Mouse (Mus musculus): ENCODE measurements around the gene Sdk1. TPM values are rescaled to one million over a fixed set of nuclear protein-coding genes. Genes with fewer than 3 reads are reported as not detected.

The Sdk1 gene
- polyA plus RNA-seq, 1 experiment from 2014 or later, result 1.3 TPM

DNA sequence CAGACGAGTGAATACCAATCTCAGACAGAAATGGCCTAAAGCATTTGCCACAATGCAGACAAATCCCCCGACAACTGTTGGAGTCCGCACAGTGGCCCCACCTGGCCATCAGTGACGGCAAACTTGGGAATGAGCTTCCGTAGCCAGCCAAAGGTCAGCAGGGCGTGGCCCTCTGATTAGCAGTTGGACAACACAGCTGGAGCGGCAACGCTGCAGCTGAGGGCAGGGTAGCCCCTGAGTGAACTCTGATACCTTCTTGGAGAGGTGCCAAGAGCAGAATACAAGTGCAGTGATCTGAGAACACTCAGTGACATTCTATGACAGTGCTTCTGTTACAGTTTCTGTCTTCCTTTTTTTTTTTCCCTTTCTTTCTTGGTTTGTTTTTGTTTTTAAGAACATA is 610.9 kb downstream of the Sdk1 start:
- Histone ChIP-seq H3K27me3 (replicated peaks; ENCODE audit: control insufficient read depth, insufficient read depth, low read length) (no peaks in the 10 kb centered on the region), H3K4me3 (replicated peaks; ENCODE audit: low read length) (no peak overlapping the region), H3K27ac (ENCODE audit: low read length) (no peak overlapping the region), H3K4me2 (ENCODE audit: low read length) (no peak overlapping the region), H3K36me3 (ENCODE audit: control insufficient read depth, insufficient read depth) (no peaks in the 10 kb centered on the region), H3K9me3 (ENCODE audit: control insufficient read depth, low read length) (no peaks in the 10 kb centered on the region), H3K4me1 (replicated peaks; ENCODE audit: control insufficient read depth, insufficient read depth, low read length) (no peaks in the 10 kb centered on the region; the same call in 1 of the 2 replicates), H3K9ac (replicated peaks; ENCODE audit: low read depth, low read length) (no peak overlapping the region)
- 54% methylated on average over 8 of the region's 8 CpGs for WGBS
- ATAC-seq, result no peak

GRCm38 (mm10) chr5:141856447-141856846 is 615.2 kb downstream of the Sdk1 start:
- H3K36me3 ChIP-seq (ENCODE audit: control insufficient read depth, insufficient read depth), result no peaks in the 10 kb centered on the region
- ATAC-seq, result no peak
- no peak overlapping the region for H3K4me3 ChIP-seq (replicated peaks; ENCODE audit: low read length)
- H3K9ac ChIP-seq (replicated peaks; ENCODE audit: low read depth, low read length), result no peak overlapping the region
- H3K27me3 ChIP-seq (replicated peaks; ENCODE audit: control insufficient read depth, insufficient read depth, low read length), result no peaks in the 10 kb centered on the region
- peaks cover 3% of the 10 kb centered on the region; the same call in 1 of the 2 replicates for H3K4me1 ChIP-seq (replicated peaks; ENCODE audit: control insufficient read depth, insufficient read depth, low read length)
- no peaks in the 10 kb centered on the region for H3K9me3 ChIP-seq (ENCODE audit: control insufficient read depth, low read length)
- H3K4me2 ChIP-seq (ENCODE audit: low read length), result no peak overlapping the region
- WGBS, result 87% methylated on average over 2 of the region's 2 CpGs
- H3K27ac ChIP-seq (ENCODE audit: low read length), result no peak overlapping the region

DNA sequence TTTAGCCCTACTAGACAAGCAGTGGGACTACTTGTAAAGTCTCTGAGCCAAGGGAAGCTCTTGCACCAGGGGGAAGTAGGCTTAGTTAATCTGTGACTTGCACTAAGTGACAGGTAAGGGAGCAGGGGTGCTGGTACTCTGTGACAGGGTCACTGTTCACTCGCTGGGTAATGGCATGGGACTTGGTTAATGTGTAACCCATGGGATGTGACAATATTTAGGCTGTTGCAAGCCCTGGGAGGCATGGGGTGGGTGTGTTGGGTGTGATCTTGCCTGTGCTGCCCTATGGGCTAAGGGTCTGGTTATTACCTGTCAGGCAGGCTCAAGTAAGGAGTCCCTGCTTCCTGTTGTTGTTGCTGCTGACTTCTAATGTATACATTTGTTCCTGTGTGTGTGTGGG is 616.5 kb downstream of the Sdk1 start:
- 94% methylated on average over 1 of the region's 1 CpGs for WGBS
- no peak overlapping the region for H3K9ac ChIP-seq (replicated peaks; ENCODE audit: low read depth, low read length)
- H3K27ac ChIP-seq (ENCODE audit: low read length), result no peak overlapping the region
- no peak overlapping the region for H3K4me2 ChIP-seq (ENCODE audit: low read length)
- no peaks in the 10 kb centered on the region for H3K9me3 ChIP-seq (ENCODE audit: control insufficient read depth, low read length)
- 0 out of 2 replicates have a peak, but pooled peaks cover 3% of the 10 kb centered on the region for H3K4me1 ChIP-seq (replicated peaks; ENCODE audit: control insufficient read depth, insufficient read depth, low read length)
- no peak overlapping the region for H3K4me3 ChIP-seq (replicated peaks; ENCODE audit: low read length)
- ATAC-seq, result no peak
- no peaks in the 10 kb centered on the region for H3K36me3 ChIP-seq (ENCODE audit: control insufficient read depth, insufficient read depth)
- no peaks in the 10 kb centered on the region for H3K27me3 ChIP-seq (replicated peaks; ENCODE audit: control insufficient read depth, insufficient read depth, low read length)

GRCm38 (mm10) chr5:141858406-141859160 is 617.3 kb downstream of the Sdk1 start:
- no peak overlapping the region for H3K27ac ChIP-seq (ENCODE audit: low read length)
- WGBS, result 14% methylated on average over 8 of the region's 8 CpGs

DNA sequence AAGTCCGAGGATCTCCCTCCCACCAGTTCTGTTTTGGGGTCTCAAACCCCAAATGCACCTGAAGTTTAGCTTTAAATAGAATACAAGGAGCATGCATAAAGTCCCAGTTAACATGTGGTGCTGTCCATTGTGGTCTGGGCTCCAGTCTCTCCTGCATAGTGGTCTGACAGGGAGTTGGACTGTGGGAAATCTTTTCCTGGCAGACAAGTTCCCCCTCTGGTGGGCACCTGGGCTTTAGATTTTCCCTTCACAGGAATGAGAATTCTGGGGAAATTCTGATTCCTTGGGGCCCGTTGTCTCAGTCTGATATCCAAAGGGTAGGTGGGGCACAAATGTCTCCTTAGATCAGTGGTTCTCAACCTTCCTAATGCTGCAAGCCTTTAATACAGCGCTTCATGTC is 624.8 kb downstream of the Sdk1 start:
- 80% methylated on average over 3 of the region's 3 CpGs for WGBS
- H3K4me1 ChIP-seq (replicated peaks; ENCODE audit: control insufficient read depth, insufficient read depth, low read length), result no peaks in the 10 kb centered on the region
- no peak overlapping the region for H3K27ac ChIP-seq (ENCODE audit: low read length)
- H3K27me3 ChIP-seq (replicated peaks; ENCODE audit: control insufficient read depth, insufficient read depth, low read length), result no peaks in the 10 kb centered on the region
- no peak overlapping the region for H3K4me2 ChIP-seq (ENCODE audit: low read length)
- no peak overlapping the region for H3K9ac ChIP-seq (replicated peaks; ENCODE audit: low read depth, low read length)
- H3K9me3 ChIP-seq (ENCODE audit: control insufficient read depth, low read length), result no peaks in the 10 kb centered on the region
- no peak overlapping the region for H3K4me3 ChIP-seq (replicated peaks; ENCODE audit: low read length)
- H3K36me3 ChIP-seq (ENCODE audit: control insufficient read depth, insufficient read depth), result no peaks in the 10 kb centered on the region
- no peak for ATAC-seq

More at GRCm38 (mm10) chr5:141858406-141859160, 617.3 kb downstream of the Sdk1 start:
- no peak overlapping the region for H3K9ac ChIP-seq (replicated peaks; ENCODE audit: low read depth, low read length)
- no peaks in the 10 kb centered on the region for H3K27me3 ChIP-seq (replicated peaks; ENCODE audit: control insufficient read depth, insufficient read depth, low read length)
- H3K4me2 ChIP-seq (ENCODE audit: low read length), result no peak overlapping the region
- 0 out of 2 replicates have a peak, but pooled peaks cover 3% of the 10 kb centered on the region for H3K4me1 ChIP-seq (replicated peaks; ENCODE audit: control insufficient read depth, insufficient read depth, low read length)
- ATAC-seq, result no peak
- no peak overlapping the region for H3K4me3 ChIP-seq (replicated peaks; ENCODE audit: low read length)
- H3K9me3 ChIP-seq (ENCODE audit: control insufficient read depth, low read length), result no peaks in the 10 kb centered on the region
- no peaks in the 10 kb centered on the region for H3K36me3 ChIP-seq (ENCODE audit: control insufficient read depth, insufficient read depth)

DNA sequence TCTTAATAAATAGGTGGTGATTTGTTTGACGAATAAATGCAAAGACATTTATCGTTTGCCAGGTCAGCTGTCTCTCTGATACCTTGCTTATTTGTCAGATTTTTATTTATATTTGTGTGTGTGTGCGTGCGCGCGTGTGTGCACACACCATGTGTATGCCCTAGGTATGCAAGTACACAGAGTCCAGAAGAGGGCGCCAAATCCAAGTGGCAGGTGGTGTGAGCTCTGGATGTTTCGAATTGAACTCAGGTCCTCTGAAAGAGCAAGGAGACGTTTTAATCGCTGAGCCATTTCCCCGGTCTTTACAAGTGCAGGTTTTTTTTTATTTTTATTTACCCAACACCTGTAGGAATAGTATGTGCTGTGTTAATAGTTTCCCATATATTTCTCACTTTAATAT is 632.5 kb downstream of the Sdk1 start:
- no peak overlapping the region for H3K9ac ChIP-seq (replicated peaks; ENCODE audit: low read depth, low read length)

DNA sequence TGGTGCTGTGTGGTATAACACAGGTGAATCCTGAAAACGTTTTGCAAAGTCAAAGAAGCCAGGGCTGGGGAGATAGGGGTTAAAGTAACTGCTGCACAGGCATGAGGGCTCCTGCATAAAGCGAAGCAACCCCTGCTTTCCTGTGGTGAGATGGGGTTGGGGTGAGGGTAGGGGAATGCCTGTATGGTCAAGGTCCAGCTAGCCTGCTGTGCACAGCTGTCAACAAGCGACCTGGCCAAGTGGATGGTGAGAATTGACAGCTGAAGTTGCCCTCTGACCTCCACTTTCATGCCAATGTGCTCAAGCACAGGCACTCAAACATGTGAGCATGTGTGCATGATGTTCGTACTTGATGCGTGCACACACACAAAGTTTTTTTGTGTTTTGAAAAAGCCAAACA is 639.4 kb downstream of the Sdk1 start:
- no peak overlapping the region for H3K4me2 ChIP-seq (ENCODE audit: low read length)
- H3K36me3 ChIP-seq (ENCODE audit: control insufficient read depth, insufficient read depth), result no peaks in the 10 kb centered on the region
- 69% methylated on average over 5 of the region's 5 CpGs for WGBS
- H3K4me3 ChIP-seq (replicated peaks; ENCODE audit: low read length), result no peak overlapping the region
- H3K27ac ChIP-seq (ENCODE audit: low read length), result no peak overlapping the region
- no peak for ATAC-seq
- peaks cover 4% of the 10 kb centered on the region for H3K4me1 ChIP-seq (replicated peaks; ENCODE audit: control insufficient read depth, insufficient read depth, low read length)
- no peak overlapping the region for H3K9ac ChIP-seq (replicated peaks; ENCODE audit: low read depth, low read length)
- no peaks in the 10 kb centered on the region for H3K9me3 ChIP-seq (ENCODE audit: control insufficient read depth, low read length)
- H3K27me3 ChIP-seq (replicated peaks; ENCODE audit: control insufficient read depth, insufficient read depth, low read length), result no peaks in the 10 kb centered on the region

More for the DNA sequence above, 632.5 kb downstream of the Sdk1 start:
- no peak overlapping the region for H3K4me2 ChIP-seq (ENCODE audit: low read length)
- H3K36me3 ChIP-seq (ENCODE audit: control insufficient read depth, insufficient read depth), result no peaks in the 10 kb centered on the region
- no peaks in the 10 kb centered on the region for H3K4me1 ChIP-seq (replicated peaks; ENCODE audit: control insufficient read depth, insufficient read depth, low read length)
- H3K27me3 ChIP-seq (replicated peaks; ENCODE audit: control insufficient read depth, insufficient read depth, low read length), result no peaks in the 10 kb centered on the region
- no peaks in the 10 kb centered on the region for H3K9me3 ChIP-seq (ENCODE audit: control insufficient read depth, low read length)
- WGBS, result 91% methylated on average over 11 of the region's 11 CpGs
- no peak overlapping the region for H3K4me3 ChIP-seq (replicated peaks; ENCODE audit: low read length)
- ATAC-seq, result no peak
- H3K27ac ChIP-seq (ENCODE audit: low read length), result no peak overlapping the region

- 38% methylated on average over 3 of the region's 3 CpGs for WGBS
- H3K4me2 ChIP-seq (ENCODE audit: low read length), result no peak overlapping the region
Measured at GRCm38 (mm10) chr5:141884111-141884647, 642.9 kb downstream of the Sdk1 start.

DNA sequence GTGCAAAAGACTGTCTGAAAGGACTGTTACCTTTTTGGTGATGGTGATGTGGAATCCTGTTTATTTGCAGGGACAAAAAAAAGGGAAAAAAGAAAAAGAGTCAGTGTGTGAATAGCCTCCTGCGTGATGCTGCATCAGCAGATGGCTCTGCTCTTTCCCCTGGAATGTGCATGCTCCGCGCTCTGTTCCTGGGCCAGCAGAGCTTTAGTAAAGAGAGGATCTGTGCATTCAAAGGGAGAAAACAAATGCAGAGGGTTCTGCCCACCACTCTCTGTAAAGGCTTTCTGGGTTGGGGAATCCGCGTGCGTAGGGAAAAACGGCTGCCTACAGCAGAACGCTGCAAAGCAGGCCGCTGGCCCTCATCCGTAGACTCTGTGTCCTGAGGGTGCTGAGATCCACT is 644.7 kb downstream of the Sdk1 start:
- no peak overlapping the region for H3K4me2 ChIP-seq (ENCODE audit: low read length)
- H3K9me3 ChIP-seq (ENCODE audit: control insufficient read depth, low read length), result no peaks in the 10 kb centered on the region
- no peak overlapping the region for H3K4me3 ChIP-seq (replicated peaks; ENCODE audit: low read length)
- H3K36me3 ChIP-seq (ENCODE audit: control insufficient read depth, insufficient read depth), result no peaks in the 10 kb centered on the region
- H3K27me3 ChIP-seq (replicated peaks; ENCODE audit: control insufficient read depth, insufficient read depth, low read length), result 0 out of 2 replicates have a peak, but pooled peaks cover 2% of the 10 kb centered on the region
- no peak overlapping the region for H3K9ac ChIP-seq (replicated peaks; ENCODE audit: low read depth, low read length)
- WGBS, result 49% methylated on average over 10 of the region's 10 CpGs
- ATAC-seq, result no peak
- peak overlapping the region; percentile 49; the same call in 1 of the 2 replicates for H3K27ac ChIP-seq (ENCODE audit: low read length)
- H3K4me1 ChIP-seq (replicated peaks; ENCODE audit: control insufficient read depth, insufficient read depth, low read length), result peaks cover 28% of the 10 kb centered on the region

More at GRCm38 (mm10) chr5:141884111-141884647, 642.9 kb downstream of the Sdk1 start:
- ATAC-seq, result no peak
- Histone ChIP-seq H3K4me1 (replicated peaks; ENCODE audit: control insufficient read depth, insufficient read depth, low read length) (peaks cover 16% of the 10 kb centered on the region), H3K36me3 (ENCODE audit: control insufficient read depth, insufficient read depth) (no peaks in the 10 kb centered on the region), H3K27me3 (replicated peaks; ENCODE audit: control insufficient read depth, insufficient read depth, low read length) (0 out of 2 replicates have a peak, but pooled peaks cover 2% of the 10 kb centered on the region), H3K9ac (replicated peaks; ENCODE audit: low read depth, low read length) (no peak overlapping the region), H3K9me3 (ENCODE audit: control insufficient read depth, low read length) (no peaks in the 10 kb centered on the region), H3K27ac (ENCODE audit: low read length) (no peak overlapping the region), H3K4me3 (replicated peaks; ENCODE audit: low read length) (no peak overlapping the region)

Data from forebrain, embryonic 16.5 days (tissue).